Mouse (Mus musculus) liver, embryonic 13.5 days (tissue): ENCODE measurements at regions not wholly inside any gene's neighbourhood (a gene's known extent, or its start where the extent isn't known, plus 50 kb on each side); places are given as distances from the start of the nearest gene placed in this dataset.

Source experiments
- ATAC-seq: fragments of 200-750 bp; cut with Nextera tagmentation; 2 replicates; pipeline ENCODE4 v1.8.0; 2017; ENCODE audit warnings: low read depth, mild to moderate bottlenecking, moderate number of reproducible peaks, moderate library complexity
- DNase-seq: peaks from one replicate; pipeline ENCODE4 v3.0.0; 2022
- H3K27ac ChIP-seq: fragments of 300-500 bp; sonication (generic); 2 replicates; pipeline ENCODE4 v1.5.1; 2015; ENCODE audit warnings: moderate library complexity, mild to moderate bottlenecking, inconsistent platforms
- H3K27me3 ChIP-seq: fragments of 300-500 bp; sonication (generic); 2 replicates; pipeline ENCODE4 v1.6.1; 2015; ENCODE audit warnings: mild to moderate bottlenecking, inconsistent platforms
- H3K36me3 ChIP-seq: fragments of 300-500 bp; sonication (generic); 2 replicates; pipeline ENCODE4 v1.6.1; 2015; ENCODE audit warnings: mild to moderate bottlenecking, inconsistent platforms
- H3K4me1 ChIP-seq: fragments of 300-500 bp; sonication (generic); replicated peaks from 2 replicates; pipeline ENCODE4 v1.6.1; 2015; ENCODE audit warnings: inconsistent platforms
- H3K4me2 ChIP-seq: fragments of 300-500 bp; sonication (generic); 2 replicates; pipeline ENCODE4 v1.6.1; 2015; ENCODE audit warnings: inconsistent platforms, mild to moderate bottlenecking, moderate library complexity
- H3K4me3 ChIP-seq: fragments of 300-500 bp; sonication (generic); replicated peaks from 2 replicates; pipeline ENCODE4 v1.5.1; 2015; ENCODE audit warnings: mild to moderate bottlenecking, inconsistent platforms
- H3K9ac ChIP-seq: fragments of 300-500 bp; sonication (generic); 2 replicates; pipeline ENCODE4 v1.6.1; 2015; ENCODE audit warnings: mild to moderate bottlenecking, inconsistent platforms
- H3K9me3 ChIP-seq: fragments of 300-500 bp; sonication (generic); replicated peaks from 2 replicates; pipeline ENCODE4 v1.6.1; 2016; ENCODE audit warnings: inconsistent platforms
- WGBS: fragments of 180-500 bp; shearing (Covaris S2); methylation state at CpG from one replicate; pipeline ENCODE4 v1.1.7; 2015; ENCODE audit not compliant: insufficient replicate concordance; 5-methylcytosine and 5-hydroxymethylcytosine counted together

GRCm38 (mm10) chr4:47630006-47630405 is 155.5 kb downstream of the Sec61b start:
- H3K4me3 ChIP-seq, result no peak overlapping the region
- no peaks in the 10 kb centered on the region for H3K4me1 ChIP-seq
- no peak overlapping the region for H3K4me2 ChIP-seq
- DNase-seq, result no peak
- WGBS, result 35% methylated on average over 8 of the region's 8 CpGs
- no peaks in the 10 kb centered on the region for H3K27me3 ChIP-seq
- ATAC-seq, result no peak
- H3K36me3 ChIP-seq, result no peaks in the 10 kb centered on the region
- no peaks in the 10 kb centered on the region for H3K9me3 ChIP-seq
- no peak overlapping the region for H3K27ac ChIP-seq
- no peak overlapping the region for H3K9ac ChIP-seq

- Histone ChIP-seq H3K4me2 (no peak overlapping the region), H3K9ac (no peak overlapping the region), H3K27me3 (no peaks in the 10 kb centered on the region), H3K4me3 (no peak overlapping the region), H3K9me3 (no peaks in the 10 kb centered on the region), H3K36me3 (no peaks in the 10 kb centered on the region), H3K27ac (no peak overlapping the region), H3K4me1 (no peaks in the 10 kb centered on the region)
- ATAC-seq (no peak), DNase-seq (no peak)
- whole genome bisulfite sequencing, result 27% methylated on average over 1 of the region's 1 CpGs
These were observed 156.0 kb downstream of the Sec61b start for GRCm38 (mm10) chr4:47630427-47630826.

GRCm38 (mm10) chr4:47638876-47639494 is 164.5 kb downstream of the Sec61b start:
- no peak for ATAC-seq
- H3K27me3 ChIP-seq, result no peaks in the 10 kb centered on the region
- no peak overlapping the region for H3K27ac ChIP-seq
- H3K36me3 ChIP-seq, result no peaks in the 10 kb centered on the region
- no peak overlapping the region for H3K4me3 ChIP-seq
- H3K9me3 ChIP-seq, result no peaks in the 10 kb centered on the region
- no peaks in the 10 kb centered on the region for H3K4me1 ChIP-seq
- H3K9ac ChIP-seq, result no peak overlapping the region
- no peak overlapping the region for H3K4me2 ChIP-seq
- WGBS, result 59% methylated on average over 10 of the region's 10 CpGs
- DNase-seq, result no peak

GRCm38 (mm10) chr4:47645093-47645492 is 170.6 kb downstream of the Sec61b start:
- Histone ChIP-seq H3K9me3 (no peaks in the 10 kb centered on the region), H3K4me3 (no peak overlapping the region), H3K27ac (no peak overlapping the region), H3K4me1 (no peaks in the 10 kb centered on the region), H3K4me2 (no peak overlapping the region), H3K27me3 (no peaks in the 10 kb centered on the region), H3K9ac (no peak overlapping the region), H3K36me3 (no peaks in the 10 kb centered on the region)
- ATAC-seq, result no peak
- WGBS, result 42% methylated on average over 1 of the region's 1 CpGs
- DNase-seq, result no peak

GRCm38 (mm10) chr4:47648701-47649100 is 174.2 kb downstream of the Sec61b start:
- H3K4me1 ChIP-seq, result no peaks in the 10 kb centered on the region
- H3K36me3 ChIP-seq, result no peaks in the 10 kb centered on the region
- no peak for DNase-seq
- no peaks in the 10 kb centered on the region for H3K27me3 ChIP-seq
- H3K27ac ChIP-seq, result no peak overlapping the region
- no peak overlapping the region for H3K4me3 ChIP-seq
- WGBS, result 74% methylated on average over 8 of the region's 8 CpGs
- H3K4me2 ChIP-seq, result no peak overlapping the region
- H3K9ac ChIP-seq, result no peak overlapping the region
- H3K9me3 ChIP-seq, result no peaks in the 10 kb centered on the region
- ATAC-seq, result no peak

GRCm38 (mm10) chr4:47649951-47650350 is 175.5 kb downstream of the Sec61b start:
- H3K4me2 ChIP-seq, result no peak overlapping the region
- H3K36me3 ChIP-seq, result no peaks in the 10 kb centered on the region
- no peak for DNase-seq
- H3K27ac ChIP-seq, result no peak overlapping the region
- no peaks in the 10 kb centered on the region for H3K4me1 ChIP-seq
- H3K27me3 ChIP-seq, result no peaks in the 10 kb centered on the region
- H3K4me3 ChIP-seq, result no peak overlapping the region
- WGBS, result 57% methylated on average over 3 of the region's 3 CpGs
- ATAC-seq, result no peak
- H3K9me3 ChIP-seq, result no peaks in the 10 kb centered on the region
- no peak overlapping the region for H3K9ac ChIP-seq

GRCm38 (mm10) chr4:47651521-47651920 is 177.1 kb downstream of the Sec61b start:
- DNase-seq (no peak), ATAC-seq (no peak)
- Histone ChIP-seq H3K27ac (no peak overlapping the region), H3K4me2 (no peak overlapping the region), H3K27me3 (no peaks in the 10 kb centered on the region), H3K4me1 (no peaks in the 10 kb centered on the region), H3K9ac (no peak overlapping the region), H3K36me3 (no peaks in the 10 kb centered on the region), H3K9me3 (no peaks in the 10 kb centered on the region), H3K4me3 (no peak overlapping the region)
- 76% methylated on average over 10 of the region's 10 CpGs for WGBS

- 59% methylated on average over 2 of the region's 2 CpGs for WGBS
- H3K4me1 ChIP-seq, result no peaks in the 10 kb centered on the region
- no peak for ATAC-seq
- H3K9me3 ChIP-seq, result no peaks in the 10 kb centered on the region
- no peak overlapping the region for H3K27ac ChIP-seq
- DNase-seq, result no peak
- H3K27me3 ChIP-seq, result no peaks in the 10 kb centered on the region
- H3K4me2 ChIP-seq, result no peak overlapping the region
- no peak overlapping the region for H3K4me3 ChIP-seq
- H3K9ac ChIP-seq, result no peak overlapping the region
- H3K36me3 ChIP-seq, result no peaks in the 10 kb centered on the region
These were observed 178.7 kb downstream of the Sec61b start for GRCm38 (mm10) chr4:47653143-47653542.

GRCm38 (mm10) chr4:47669519-47669918 is 195.1 kb downstream of the Sec61b start:
- Histone ChIP-seq H3K4me2 (no peak overlapping the region), H3K9me3 (no peaks in the 10 kb centered on the region), H3K4me1 (no peaks in the 10 kb centered on the region), H3K36me3 (no peaks in the 10 kb centered on the region), H3K4me3 (no peak overlapping the region), H3K27me3 (no peaks in the 10 kb centered on the region), H3K27ac (no peak overlapping the region), H3K9ac (no peak overlapping the region)
- WGBS, result 58% methylated on average over 5 of the region's 5 CpGs
- DNase-seq, result no peak
- no peak for ATAC-seq

GRCm38 (mm10) chr4:47670476-47670875 is 196.0 kb downstream of the Sec61b start:
- H3K27me3 ChIP-seq, result no peaks in the 10 kb centered on the region
- H3K4me1 ChIP-seq, result no peaks in the 10 kb centered on the region
- H3K9me3 ChIP-seq, result no peaks in the 10 kb centered on the region
- no peak overlapping the region for H3K27ac ChIP-seq
- no peak for ATAC-seq
- DNase-seq, result no peak
- H3K4me3 ChIP-seq, result no peak overlapping the region
- H3K4me2 ChIP-seq, result no peak overlapping the region
- H3K9ac ChIP-seq, result no peak overlapping the region
- 57% methylated on average over 3 of the region's 3 CpGs for WGBS
- H3K36me3 ChIP-seq, result no peaks in the 10 kb centered on the region

- ATAC-seq (no peak), DNase-seq (no peak)
- Histone ChIP-seq H3K4me3 (no peak overlapping the region), H3K4me1 (no peaks in the 10 kb centered on the region), H3K27ac (no peak overlapping the region), H3K9ac (no peak overlapping the region), H3K36me3 (no peaks in the 10 kb centered on the region), H3K27me3 (no peaks in the 10 kb centered on the region), H3K9me3 (no peaks in the 10 kb centered on the region), H3K4me2 (no peak overlapping the region)
- WGBS, result 57% methylated on average over 5 of the region's 5 CpGs
These were observed 196.9 kb downstream of the Sec61b start for GRCm38 (mm10) chr4:47671362-47671761.

GRCm38 (mm10) chr4:47681141-47681540 is 206.7 kb downstream of the Sec61b start:
- H3K4me2 ChIP-seq, result no peak overlapping the region
- H3K36me3 ChIP-seq, result no peaks in the 10 kb centered on the region
- H3K9ac ChIP-seq, result no peak overlapping the region
- DNase-seq (no peak), ATAC-seq (no peak)
- H3K4me3 ChIP-seq, result no peak overlapping the region
- no peak overlapping the region for H3K27ac ChIP-seq
- no peaks in the 10 kb centered on the region for H3K4me1 ChIP-seq
- WGBS, result 71% methylated on average over 4 of the region's 4 CpGs
- no peaks in the 10 kb centered on the region for H3K27me3 ChIP-seq
- no peaks in the 10 kb centered on the region for H3K9me3 ChIP-seq
